Mouse (Mus musculus): Measurements from ENCODE around the gene Cxcl3. TPM values are rescaled to one million over a fixed set of nuclear protein-coding genes. Genes with fewer than 3 reads are reported as not detected.
"Not testable (repeated sequence)": the region's sequence is repeated elsewhere in the genome, so short reads cannot be mapped to it uniquely, and the experiment has no call there.

Gene Cxcl3
- total and polyA plus RNA-seq, 2 experiments from 2014 or later = 0.29 TPM; not detected in 1

DNA sequence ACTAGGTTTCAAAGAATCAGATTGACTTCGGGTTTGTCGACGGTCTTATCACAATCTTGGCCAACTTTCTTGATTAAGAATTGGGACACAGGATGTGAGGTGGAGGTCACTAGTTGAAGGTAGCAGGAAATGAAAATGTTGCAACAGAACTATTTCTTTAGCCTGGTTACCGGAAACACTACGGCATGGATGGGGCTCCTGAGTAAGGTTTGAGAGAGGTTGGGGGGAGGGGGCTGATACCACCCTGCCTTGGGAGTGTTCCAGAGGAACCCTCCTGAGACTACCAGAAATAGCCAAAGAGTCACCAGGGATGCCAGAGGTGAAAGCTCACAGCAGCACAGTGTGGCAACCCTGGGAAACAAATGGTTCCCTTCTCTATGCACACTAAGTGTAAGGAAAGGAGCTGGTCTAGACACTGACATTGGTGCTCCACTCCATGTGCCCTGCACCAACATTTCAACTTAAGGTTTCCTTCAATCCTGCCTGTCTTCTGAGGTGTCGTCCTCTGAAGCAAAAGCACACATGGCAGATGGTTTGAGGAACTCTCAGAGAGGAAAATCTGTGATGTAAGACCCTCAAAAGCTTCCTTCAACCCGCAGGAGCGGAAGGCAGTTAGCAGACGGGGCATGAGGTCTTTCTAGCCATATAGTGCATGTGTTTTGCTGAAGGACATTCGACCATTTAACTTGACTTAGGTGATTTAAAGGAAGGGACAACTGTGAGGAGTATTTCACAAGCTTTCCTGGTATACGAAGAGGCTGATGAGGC is 3.6 kb downstream of the Cxcl3 start:
- Histone ChIP-seq H3K27me3 (ENCODE audit: insufficient read depth, low read length) (no peaks in the 10 kb centered on the region), H3K36me3 (ENCODE audit: insufficient read depth, low read length) (no peaks in the 10 kb centered on the region), H3K4me2 (ENCODE audit: low read depth, low read length) (no peak overlapping the region), H3K9ac (replicated peaks; ENCODE audit: low read length) (no peak overlapping the region), H3K27ac (no peak overlapping the region), H3K4me1 (ENCODE audit: insufficient read depth, low read length) (peaks cover 3% of the 10 kb centered on the region; the same call in 1 of the 2 replicates), H3K9me3 (ENCODE audit: low read length) (no peaks in the 10 kb centered on the region), H3K4me3 (ENCODE audit: low read length) (no peak overlapping the region)
- DNase-seq (ENCODE audit: low spot score) = no peak
- TF ChIP-seq CTCF (IDR thresholded peaks at IDR 0.05; ENCODE audit: low read depth) = no peak
- 84% methylated on average over 11 of the region's 11 CpGs for WGBS
- ATAC-seq = no peak

GRCm38 (mm10) chr5:90790074-90790502 is 4.2 kb downstream of the Cxcl3 start:
- no peak overlapping the region for H3K4me3 ChIP-seq (ENCODE audit: low read length)
- no peak for DNase-seq (ENCODE audit: low spot score)
- H3K9ac ChIP-seq (replicated peaks; ENCODE audit: low read length) = no peak overlapping the region

GRCm38 (mm10) chr5:90794195-90794625 is 8.3 kb downstream of the Cxcl3 start, which contains the start of gene Cxcl15:
Cxcl15 (plus strand) TSS chr5:90794534.
- Histone ChIP-seq H3K27ac (no peak within 1 kb of the TSS), H3K4me3 (ENCODE audit: low read length) (no peak within 1 kb of the TSS), H3K9me3 (ENCODE audit: low read length) (no peaks in the 10 kb centered on the region), H3K4me2 (ENCODE audit: low read depth, low read length) (no peak within 1 kb of the TSS), H3K9ac (replicated peaks; ENCODE audit: low read length) (no peak within 1 kb of the TSS), H3K4me1 (ENCODE audit: insufficient read depth, low read length) (no peaks in the 10 kb centered on the region), H3K27me3 (ENCODE audit: insufficient read depth, low read length) (no peaks in the 10 kb centered on the region), H3K36me3 (ENCODE audit: insufficient read depth, low read length) (no peaks in the 10 kb centered on the region)
- no peak for DNase-seq (ENCODE audit: low spot score)
- WGBS = 72% methylated on average over 5 of the region's 5 CpGs
- TF ChIP-seq CTCF (IDR thresholded peaks at IDR 0.05; ENCODE audit: low read depth) = no peak
- no peak for ATAC-seq

More at GRCm38 (mm10) chr5:90790074-90790502, 4.2 kb downstream of the Cxcl3 start:
- ATAC-seq = no peak
- 83% methylated on average over 8 of the region's 8 CpGs for WGBS
- Histone ChIP-seq H3K27ac (no peak overlapping the region), H3K27me3 (ENCODE audit: insufficient read depth, low read length) (no peaks in the 10 kb centered on the region), H3K4me2 (ENCODE audit: low read depth, low read length) (no peak overlapping the region), H3K36me3 (ENCODE audit: insufficient read depth, low read length) (no peaks in the 10 kb centered on the region), H3K4me1 (ENCODE audit: insufficient read depth, low read length) (peaks cover 3% of the 10 kb centered on the region; the same call in 1 of the 2 replicates), H3K9me3 (ENCODE audit: low read length) (no peaks in the 10 kb centered on the region)
- TF ChIP-seq CTCF (IDR thresholded peaks at IDR 0.05; ENCODE audit: low read depth) = no peak

GRCm38 (mm10) chr5:90795392-90795791 is 9.5 kb downstream of the Cxcl3 start:
- 75% methylated on average over 2 of the region's 2 CpGs for WGBS
- not testable (repeated sequence) for H3K9ac ChIP-seq (replicated peaks; ENCODE audit: low read length); H3K9me3 ChIP-seq (ENCODE audit: low read length); H3K4me3 ChIP-seq (ENCODE audit: low read length); H3K4me1 ChIP-seq (ENCODE audit: insufficient read depth, low read length); H3K36me3 ChIP-seq (ENCODE audit: insufficient read depth, low read length); ATAC-seq; H3K27ac ChIP-seq; H3K27me3 ChIP-seq (ENCODE audit: insufficient read depth, low read length); DNase-seq (ENCODE audit: low spot score); H3K4me2 ChIP-seq (ENCODE audit: low read depth, low read length)

- no peak for TF ChIP-seq CTCF (IDR thresholded peaks at IDR 0.05; ENCODE audit: low read depth)
- no peaks in the 10 kb centered on the region for H3K36me3 ChIP-seq (ENCODE audit: insufficient read depth, low read length)
- H3K4me2 ChIP-seq (ENCODE audit: low read depth, low read length) = no peak overlapping the region
- no peak overlapping the region for H3K9ac ChIP-seq (replicated peaks; ENCODE audit: low read length)
- H3K4me3 ChIP-seq (ENCODE audit: low read length) = no peak overlapping the region
- H3K4me1 ChIP-seq (ENCODE audit: insufficient read depth, low read length) = no peaks in the 10 kb centered on the region
- DNase-seq (ENCODE audit: low spot score) (no peak), ATAC-seq (no peak)
- H3K9me3 ChIP-seq (ENCODE audit: low read length) = no peaks in the 10 kb centered on the region
- no peak overlapping the region for H3K27ac ChIP-seq
- H3K27me3 ChIP-seq (ENCODE audit: insufficient read depth, low read length) = no peaks in the 10 kb centered on the region
These were observed 18.7 kb downstream of the Cxcl3 start for GRCm38 (mm10) chr5:90804574-90804973.

DNA sequence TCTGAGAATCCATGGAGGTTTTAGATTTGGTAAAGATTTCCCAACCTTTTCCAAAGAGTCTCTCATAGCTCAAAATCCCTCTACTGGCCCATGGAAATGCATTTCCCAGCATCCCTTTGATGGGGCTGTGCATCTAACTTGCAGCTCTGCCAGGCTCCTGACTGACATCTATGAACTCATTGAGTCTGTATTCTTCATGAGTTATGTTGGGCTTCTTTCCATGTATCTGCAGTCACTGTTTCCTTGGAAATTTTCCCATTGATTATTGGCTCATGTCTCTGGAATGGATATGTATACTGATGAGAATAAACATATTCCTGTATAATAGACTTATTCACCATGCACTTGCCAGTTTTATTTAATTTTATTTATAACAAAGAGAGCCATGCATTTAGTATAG is 20.1 kb downstream of the Cxcl3 start:
- Histone ChIP-seq H3K4me3 (ENCODE audit: low read length) (no peak overlapping the region), H3K9me3 (ENCODE audit: low read length) (no peaks in the 10 kb centered on the region), H3K36me3 (ENCODE audit: insufficient read depth, low read length) (no peaks in the 10 kb centered on the region), H3K4me2 (ENCODE audit: low read depth, low read length) (no peak overlapping the region), H3K27me3 (ENCODE audit: insufficient read depth, low read length) (no peaks in the 10 kb centered on the region), H3K27ac (no peak overlapping the region), H3K4me1 (ENCODE audit: insufficient read depth, low read length) (no peaks in the 10 kb centered on the region), H3K9ac (replicated peaks; ENCODE audit: low read length) (no peak overlapping the region)
- ATAC-seq (no peak), DNase-seq (ENCODE audit: low spot score) (no peak)
- TF ChIP-seq CTCF (IDR thresholded peaks at IDR 0.05; ENCODE audit: low read depth) = no peak

Data from hindbrain, postnatal 0 days (tissue).